Mouse (Mus musculus): ENCODE results near the gene Jsrp1.

DNA sequence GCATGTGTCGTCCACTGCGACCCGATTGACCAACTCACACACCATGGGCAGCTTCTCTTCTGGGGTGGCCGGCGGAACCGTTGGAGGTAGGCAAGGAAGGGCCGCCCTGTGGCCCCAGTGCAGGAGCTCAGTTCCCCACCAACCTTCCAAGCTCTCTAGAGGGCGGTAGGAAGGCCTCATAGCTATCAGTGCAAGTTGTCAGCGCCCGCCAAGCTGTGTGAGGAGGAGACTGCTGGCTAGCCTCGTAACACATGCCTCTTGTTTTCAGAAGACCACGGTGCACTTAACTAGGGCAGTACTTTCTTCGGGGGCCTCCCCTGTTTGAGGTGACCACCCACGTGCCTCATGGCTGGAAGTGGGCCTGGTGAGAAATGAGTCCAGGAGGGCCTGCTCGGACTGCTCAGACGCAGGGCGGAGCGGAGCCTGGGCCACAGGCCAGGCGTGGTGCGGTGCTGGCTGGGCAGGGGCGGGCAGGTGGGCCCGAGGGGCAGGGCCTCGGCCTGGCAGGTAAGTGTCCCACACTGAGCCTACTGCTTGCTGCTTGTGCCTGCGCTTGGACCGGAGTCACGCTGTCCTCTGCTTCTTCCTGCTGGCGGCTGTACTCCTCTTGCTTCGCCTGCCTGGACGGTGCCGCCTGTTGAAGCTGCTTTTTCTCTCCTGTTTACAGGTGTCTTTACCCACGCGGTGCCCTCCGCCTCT is 21.7 kb downstream of the Jsrp1 start:
- TF ChIP-seq CTCF (IDR thresholded peaks at IDR 0.05; ENCODE audit: insufficient read depth, low read depth, low read length) = no peak
- TF ChIP-seq POLR2A (IDR thresholded peaks at IDR 0.05; ENCODE audit: insufficient read depth, low read depth, low read length) = no peak
